Comparison of ENCODE assay signal across 12 mouse cellular contexts in the genomic region with DNA sequence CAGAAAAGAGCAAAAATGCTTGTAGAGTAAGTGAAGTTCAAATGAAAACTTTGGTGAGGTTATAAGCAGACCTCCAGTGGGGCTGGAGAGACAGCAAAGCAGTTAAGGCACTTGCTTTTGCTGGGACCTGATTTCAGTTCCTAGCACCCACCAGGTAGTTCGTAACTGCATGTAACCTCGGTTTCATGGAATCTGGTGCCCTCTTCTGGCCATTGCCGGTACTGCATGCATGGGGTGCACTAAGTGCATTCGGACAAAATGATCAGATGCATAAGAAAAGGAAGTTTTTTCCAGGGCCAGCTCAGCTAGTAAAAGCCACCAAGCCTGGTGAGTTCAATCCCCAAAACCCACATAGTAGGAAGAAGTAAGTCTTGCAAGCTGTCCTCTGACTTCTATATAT. TPM values are rescaled to one million over a fixed set of nuclear protein-coding genes. Genes with fewer than 3 reads are reported as not detected.
DNase-seq lines count a peak whose midpoint lies in the region; ATAC-seq and TF ChIP-seq lines count a peak whose summit lies in the region.
"Had no signal": no experiment of that assay in that cellular context is flagged by ENCODE, and none has a peak within 500 bp of the region (broad histone marks: within the 10 kb centered on the region; RNA-seq: fewer than 3 reads in every experiment).

No protein-coding gene starts in this region.

- intact Hi-C loops in left cerebral cortex, postnatal 10 days (cut with DNase I): no loop called here

- no peak overlapping the region for H3K4me2 ChIP-seq in CH12.LX (ENCODE audit: insufficient read depth, low read depth, poor library complexity, severe bottlenecking)
- no peak overlapping the region for H3K4me2 ChIP-seq in hindbrain, embryonic 14.5 days (replicated peaks)
- H3K4me2 ChIP-seq: embryonic facial prominence, embryonic 13.5 days; neural tube, embryonic 12.5 days had no signal

- DNase-seq in kidney, postnatal 10 days: peak; percentile 56
- DNase-seq in kidney, adult 11 months: no peak
- peak; percentile 11 for DNase-seq in 416B (ENCODE audit: low read depth)
- DNase-seq in CH12.LX (ENCODE audit: extremely low read depth): no peak
- DNase-seq in yolk sac, embryonic 10.5 days (ENCODE audit: low spot score): no peak
- no peak for DNase-seq in left cerebral cortex, postnatal 10 days (ENCODE audit: extremely low spot score in 1 of 2, low spot score in 2 of 2)
- DNase-seq in hindbrain, embryonic 14.5 days (ENCODE audit: low spot score): no peak
- DNase-seq: kidney, postnatal 14 days; right cerebral cortex, postnatal 14 days had no signal

- H3K9ac ChIP-seq in CH12.LX (ENCODE audit: insufficient read depth, low read depth): no peak overlapping the region
- no peak overlapping the region for H3K9ac ChIP-seq in hindbrain, embryonic 14.5 days
- H3K9ac ChIP-seq: embryonic facial prominence, embryonic 13.5 days; neural tube, embryonic 12.5 days had no signal

- peaks cover 15% of the 10 kb centered on the region for H3K9me3 ChIP-seq in CH12.LX (replicated peaks; ENCODE audit: low read length)
- peaks cover 4% of the 10 kb centered on the region; the same call in 1 of the 2 replicates for H3K9me3 ChIP-seq in hindbrain, embryonic 14.5 days (ENCODE audit: control insufficient read depth, low read length)
- H3K9me3 ChIP-seq: neural tube, embryonic 12.5 days had no signal

- no peaks in the 10 kb centered on the region for H3K79me2 ChIP-seq in CH12.LX (replicated peaks; ENCODE audit: control insufficient read depth, extremely low read depth, insufficient read depth, poor library complexity, severe bottlenecking)

- peak; percentile 41 to 51 for TF ChIP-seq CTCF in CH12.LX (conservative IDR thresholded peaks at IDR 0.05 in 1 of 2, IDR thresholded peaks at IDR 0.05 in 1 of 2; ENCODE audit: low read depth in 2 of 2, low read length in 2 of 2)
- TF ChIP-seq CTCF in embryonic fibroblast, embryonic 13.5 days (IDR thresholded peaks at IDR 0.05; ENCODE audit: borderline replicate concordance, insufficient read depth, low read length): peak; percentile 35; the same call in 1 of the 2 replicates

- 77% methylated on average over 4 of the region's 4 CpGs for WGBS in hindbrain, embryonic 14.5 days

- no peaks in the 10 kb centered on the region for H3K27me3 ChIP-seq in CH12.LX (replicated peaks)
- no peaks in the 10 kb centered on the region for H3K27me3 ChIP-seq in hindbrain, embryonic 14.5 days (ENCODE audit: control insufficient read depth, insufficient read depth, low read length)
- H3K27me3 ChIP-seq: embryonic facial prominence, embryonic 13.5 days; neural tube, embryonic 12.5 days had no signal

- no peak for ATAC-seq in hindbrain, embryonic 14.5 days (ENCODE audit: low FRiP score)

- dilution Hi-C loops in CH12.LX (cut with MboI; ENCODE audit: extremely low pct_ligation_motif_present, extremely low pct_unique_long_range_greater_than_20kb, low sequenced_read_pairs): no loop called here

- in situ Hi-C loops in CH12.LX (cut with MboI; ENCODE audit: low pct_ligation_motif_present, low pct_unique_long_range_greater_than_20kb, low sequenced_read_pairs): no loop called here

- TF ChIP-seq POLR2A in CH12.LX (IDR thresholded peaks at IDR 0.05; ENCODE audit: low read depth, low read length): no peak
- TF ChIP-seq POLR2A in embryonic fibroblast, embryonic 13.5 days (IDR thresholded peaks at IDR 0.05; ENCODE audit: low read depth, low read length): no peak

- H3K36me3 ChIP-seq in CH12.LX (replicated peaks in 1 of 2; ENCODE audit: control insufficient read depth in 1 of 2, insufficient read depth in 1 of 2, low read length in 1 of 2): no peaks in the 10 kb centered on the region
- no peaks in the 10 kb centered on the region for H3K36me3 ChIP-seq in hindbrain, embryonic 14.5 days (replicated peaks; ENCODE audit: control insufficient read depth, insufficient read depth)
- H3K36me3 ChIP-seq: embryonic facial prominence, embryonic 13.5 days; neural tube, embryonic 12.5 days had no signal

- H3K4me3 ChIP-seq in CH12.LX (replicated peaks in 1 of 3; ENCODE audit: low read depth in 2 of 3, low read length in 2 of 3, poor library complexity in 1 of 3): no peak overlapping the region
- H3K4me3 ChIP-seq in embryonic fibroblast, embryonic 13.5 days (ENCODE audit: insufficient read depth, low read length): no peak overlapping the region
- H3K4me3 ChIP-seq in hindbrain, embryonic 14.5 days (replicated peaks; ENCODE audit: low read length): no peak overlapping the region
- H3K4me3 ChIP-seq: embryonic facial prominence, embryonic 13.5 days; neural tube, embryonic 12.5 days had no signal

- H3K27ac ChIP-seq in CH12.LX (ENCODE audit: insufficient read depth, low read depth): no peak overlapping the region
- no peak overlapping the region for H3K27ac ChIP-seq in embryonic fibroblast, embryonic 13.5 days (ENCODE audit: insufficient read depth, low read length)
- H3K27ac ChIP-seq in hindbrain, embryonic 14.5 days: no peak overlapping the region
- H3K27ac ChIP-seq: embryonic facial prominence, embryonic 13.5 days; neural tube, embryonic 12.5 days had no signal

- H3K4me1 ChIP-seq in CH12.LX (ENCODE audit: control insufficient read depth in 1 of 2, insufficient read depth in 2 of 2): no peaks in the 10 kb centered on the region
- H3K4me1 ChIP-seq in embryonic fibroblast, embryonic 13.5 days (ENCODE audit: control insufficient read depth, insufficient read depth, low read length): no peaks in the 10 kb centered on the region
- H3K4me1 ChIP-seq in hindbrain, embryonic 14.5 days (replicated peaks; ENCODE audit: control insufficient read depth, insufficient read depth, low read length): no peaks in the 10 kb centered on the region
- H3K4me1 ChIP-seq: embryonic facial prominence, embryonic 13.5 days; neural tube, embryonic 12.5 days had no signal

- no peak; the same call in none of the 2 replicates for TF ChIP-seq RAD21 in CH12.LX (IDR thresholded peaks at IDR 0.05; ENCODE audit: low read depth, low read length)

- TF ChIP-seq EP300 in CH12.LX (IDR thresholded peaks at IDR 0.05; ENCODE audit: low read length): no peak

TF ChIP-seq in CH12.LX, 34 proteins besides CTCF, POLR2A, EP300 and RAD21:
- no peak for TF ChIP-seq POLR2AphosphoS2 (IDR thresholded peaks at IDR 0.05; ENCODE audit: low read depth, low read length)
- TF ChIP-seq CHD2 (IDR thresholded peaks at IDR 0.05; ENCODE audit: low read length): no peak
- no peak for TF ChIP-seq JUN (IDR thresholded peaks at IDR 0.05; ENCODE audit: insufficient read depth, low read depth, low read length)
- TF ChIP-seq MAFK (IDR thresholded peaks at IDR 0.05; ENCODE audit: insufficient replicate concordance, low read length): no peak
TF ChIP-seq in CH12.LX: peak in this region for 0.

RNA-seq across cellular contexts. Expression of a gene that starts 27.3 kb away (rescaled TPM):
- total RNA-seq in CH12.LX (2012; rRNA removed): 28.6 and 32.7 TPM in 2 replicates
- total RNA-seq in CH12.LX (2014; rRNA removed): 82.9 and 89.3 TPM in 2 replicates
- polyA plus RNA-seq in CH12.LX (2012; ENCODE audit: insufficient read length, low read depth): 42.8 and 43.3 TPM in 2 replicates
- 90.3 and 97.4 TPM in 2 replicates for polyA plus RNA-seq in embryonic fibroblast, embryonic 13.5 days (2011; ENCODE audit: insufficient read length, low read depth, missing spikeins)
- total RNA-seq in left cerebral cortex, postnatal 10 days (2021): 10 to 100 TPM; 13.0 to 16.3 TPM
- polyA plus RNA-seq in hindbrain, embryonic 14.5 days (2014; fragmentation: Nextera tagmentation; extraction: Ambion mirVana): 29.5 and 30.2 TPM in 2 replicates

Comparison
In these comparisons a context has a peak if more than half of its experiments do, and no peak if none do; other contexts are left out.
1. DNase-seq: peak in kidney, postnatal 10 days (single experiment) and 416B (single experiment); none in kidney, adult 11 months (single experiment), CH12.LX (single experiment), yolk sac, embryonic 10.5 days (single experiment), left cerebral cortex, postnatal 10 days (0 of 2) and hindbrain, embryonic 14.5 days (single experiment).